Mouse (Mus musculus) erythroblast, embryonic 14.5 days (primary cell): ENCODE measurements around the gene Abca1. TPM values are rescaled to one million over a fixed set of nuclear protein-coding genes. Genes with fewer than 3 reads are reported as not detected.
A peak's percentile ranks its signal among the peaks of the same experiment; 100 is the strongest.

Source experiments
- H3K27me3 ChIP-seq: 2 replicates; pipeline ENCODE4 v1.6.1; 2012; ENCODE audit warnings: inconsistent platforms; ENCODE audit not compliant: control insufficient read depth
- H3K36me3 ChIP-seq: 2 replicates; pipeline ENCODE4 v1.6.1; 2012; ENCODE audit warnings: mild to moderate bottlenecking, inconsistent platforms; ENCODE audit not compliant: control insufficient read depth
- H3K4me1 ChIP-seq: 2 replicates; pipeline ENCODE4 v1.6.1; 2012; ENCODE audit warnings: inconsistent platforms; ENCODE audit not compliant: control insufficient read depth
- H3K4me3 ChIP-seq: replicated peaks from 2 replicates; pipeline ENCODE3; 2012; ENCODE audit warnings: moderate library complexity, mild to moderate bottlenecking, inconsistent platforms
- H3K9me3 ChIP-seq: 2 replicates; pipeline ENCODE4 v1.6.1; 2012; ENCODE audit warnings: low read length, inconsistent platforms, mixed read lengths; ENCODE audit not compliant: control insufficient read depth
- GATA1 ChIP-seq: IDR thresholded peaks from 2 replicates; pipeline ENCODE4 v1.6.1; 2012; ENCODE audit warnings: low read length, inconsistent platforms, mixed read lengths
- TAL1 ChIP-seq: IDR thresholded peaks from 3 replicates; pipeline ENCODE4 v1.6.1; 2012; ENCODE audit warnings: low read length, inconsistent platforms, mixed read lengths
- polyA plus RNA-seq: library from polyadenylated mRNA; stranded (reverse); fragments of >175 nt; gene quantifications from 2 replicates; pipeline ENCODE4 v1.2.3, GENCODE M21; 2012

Gene Abca1
- polyA plus RNA-seq, 1 experiment, result 0.01 TPM

GRCm38 (mm10) chr4:53023189-53023925 lies 136.3 kb downstream of the Abca1 start:
- no peak for TF ChIP-seq GATA1
- Histone ChIP-seq H3K27me3 (no peaks in the 10 kb centered on the region), H3K36me3 (peaks cover 26% of the 10 kb centered on the region), H3K4me3 (no peak overlapping the region), H3K9me3 (0 out of 2 replicates have a peak, but pooled peaks cover 2% of the 10 kb centered on the region), H3K4me1 (no peaks in the 10 kb centered on the region)

- no peaks in the 10 kb centered on the region for H3K4me1 ChIP-seq
- H3K27me3 ChIP-seq, result no peaks in the 10 kb centered on the region
- TF ChIP-seq TAL1 (no peak), GATA1 (no peak)
- H3K9me3 ChIP-seq, result peaks cover 12% of the 10 kb centered on the region
- peaks cover 49% of the 10 kb centered on the region for H3K36me3 ChIP-seq
- no peak overlapping the region for H3K4me3 ChIP-seq
Measured at GRCm38 (mm10) chr4:53018392-53018791, 141.3 kb downstream of the Abca1 start.

GRCm38 (mm10) chr4:53015024-53015423 lies 144.7 kb downstream of the Abca1 start:
- TF ChIP-seq TAL1 (no peak), GATA1 (no peak)
- Histone ChIP-seq H3K4me1 (peaks cover 15% of the 10 kb centered on the region), H3K4me3 (no peak overlapping the region), H3K27me3 (no peaks in the 10 kb centered on the region), H3K9me3 (peaks cover 12% of the 10 kb centered on the region), H3K36me3 (peaks cover 32% of the 10 kb centered on the region)

GRCm38 (mm10) chr4:53014421-53014820 lies 145.3 kb downstream of the Abca1 start:
- TF ChIP-seq GATA1 (no peak), TAL1 (no peak)
- peaks cover 15% of the 10 kb centered on the region for H3K4me1 ChIP-seq
- H3K27me3 ChIP-seq, result no peaks in the 10 kb centered on the region
- H3K4me3 ChIP-seq, result no peak overlapping the region
- peaks cover 28% of the 10 kb centered on the region for H3K36me3 ChIP-seq
- H3K9me3 ChIP-seq, result peaks cover 12% of the 10 kb centered on the region

GRCm38 (mm10) chr4:53011732-53012361 lies 147.8 kb downstream of the Abca1 start, which contains the start of gene Nipsnap3b:
Nipsnap3b (plus strand) TSS chr4:53011880.
- peak within 1 kb of the TSS; percentile 87 for H3K4me3 ChIP-seq
- TF ChIP-seq TAL1 (no peak), GATA1 (no peak)
- H3K36me3 ChIP-seq, result peaks cover 13% of the 10 kb centered on the region
- peaks cover 6% of the 10 kb centered on the region for H3K9me3 ChIP-seq
- peaks cover 15% of the 10 kb centered on the region for H3K4me1 ChIP-seq
- H3K27me3 ChIP-seq, result no peaks in the 10 kb centered on the region; the same call in 1 of the 2 replicates

- Histone ChIP-seq H3K27me3 (no peaks in the 10 kb centered on the region; the same call in 1 of the 2 replicates), H3K9me3 (no peaks in the 10 kb centered on the region), H3K4me1 (peaks cover 15% of the 10 kb centered on the region), H3K36me3 (no peaks in the 10 kb centered on the region), H3K4me3 (no peak overlapping the region)
- TF ChIP-seq TAL1 (no peak), GATA1 (no peak)
Measured at GRCm38 (mm10) chr4:53009871-53010270, 149.8 kb downstream of the Abca1 start.

GRCm38 (mm10) chr4:53009183-53009582 lies 150.5 kb downstream of the Abca1 start:
- Histone ChIP-seq H3K36me3 (no peaks in the 10 kb centered on the region), H3K4me1 (peaks cover 15% of the 10 kb centered on the region), H3K9me3 (no peaks in the 10 kb centered on the region), H3K27me3 (no peaks in the 10 kb centered on the region; the same call in 1 of the 2 replicates), H3K4me3 (no peak overlapping the region)
- TF ChIP-seq GATA1, result no peak

- Histone ChIP-seq H3K4me3 (no peak overlapping the region), H3K4me1 (no peaks in the 10 kb centered on the region), H3K27me3 (no peaks in the 10 kb centered on the region), H3K36me3 (no peaks in the 10 kb centered on the region), H3K9me3 (no peaks in the 10 kb centered on the region)
- TF ChIP-seq GATA1 (no peak), TAL1 (no peak)
Measured at GRCm38 (mm10) chr4:53000154-53000553, 159.5 kb downstream of the Abca1 start.

GRCm38 (mm10) chr4:52999449-52999848 lies 160.2 kb downstream of the Abca1 start:
- Histone ChIP-seq H3K4me1 (no peaks in the 10 kb centered on the region), H3K36me3 (no peaks in the 10 kb centered on the region), H3K4me3 (no peak overlapping the region), H3K27me3 (no peaks in the 10 kb centered on the region), H3K9me3 (no peaks in the 10 kb centered on the region)
- TF ChIP-seq TAL1 (no peak), GATA1 (no peak)

- no peak for TF ChIP-seq GATA1
- TF ChIP-seq TAL1, result no peak
- Histone ChIP-seq H3K9me3 (no peaks in the 10 kb centered on the region), H3K36me3 (no peaks in the 10 kb centered on the region), H3K4me1 (no peaks in the 10 kb centered on the region), H3K4me3 (no peak within 1 kb of the TSS), H3K27me3 (no peaks in the 10 kb centered on the region)
Measured at GRCm38 (mm10) chr4:52989248-52989647, 170.4 kb downstream of the Abca1 start, which contains the start of gene Nipsnap3a. Nipsnap3a (plus strand) TSS chr4:52989272.
